Mouse (Mus musculus): Measurements from ENCODE around the gene Dvl2. TPM values are rescaled to one million over a fixed set of nuclear protein-coding genes. Genes with fewer than 3 reads are reported as not detected.
A peak's percentile ranks its signal among the peaks of the same experiment; 100 is the strongest.

The Dvl2 gene
- polyA plus RNA-seq, 1 experiment from 2014 or later = 52.3 TPM

DNA sequence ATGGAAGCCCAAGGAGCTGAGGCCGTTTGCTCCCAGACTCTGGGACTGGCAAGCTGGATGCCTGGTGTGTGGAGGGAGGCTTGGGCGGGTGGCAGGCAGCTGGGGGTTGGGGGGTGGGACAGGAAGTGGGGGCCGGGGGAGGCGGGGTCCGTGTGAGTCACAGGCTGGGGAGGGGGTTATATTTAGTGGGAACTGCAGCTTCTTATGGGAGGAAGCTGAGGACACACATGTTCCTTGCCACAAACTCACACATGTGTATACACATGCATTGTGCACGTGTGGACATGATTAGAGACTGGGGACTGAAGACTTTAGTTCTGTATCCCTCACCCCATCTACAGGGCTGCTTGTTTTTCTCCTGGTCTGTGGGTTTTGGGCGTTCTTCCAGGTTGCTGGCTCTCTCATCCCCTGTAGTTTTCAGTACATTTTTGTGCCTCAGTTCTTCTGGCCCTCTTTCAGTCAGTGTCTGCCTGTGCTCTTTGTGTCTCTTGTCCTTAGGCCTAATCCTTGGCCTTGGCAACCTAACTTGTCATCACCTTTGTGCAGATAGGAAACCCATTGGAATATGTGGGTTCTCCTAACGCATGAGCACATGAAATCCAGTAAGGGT lies 19.7 kb downstream of the Dvl2 start:
- ATAC-seq (ENCODE audit: insufficient number of reproducible peaks, low FRiP score, low TSS enrichment, low read depth) = no peak
- Histone ChIP-seq H3K4me1 (peaks cover 73% of the 10 kb centered on the region), H3K9ac (no peak overlapping the region), H3K27ac (replicated peaks) (peak overlapping the region; percentile 92), H3K36me3 (no peaks in the 10 kb centered on the region), H3K4me3 (replicated peaks) (peak overlapping the region; percentile 54), H3K9me3 (replicated peaks) (no peaks in the 10 kb centered on the region), H3K27me3 (no peaks in the 10 kb centered on the region), H3K4me2 (replicated peaks) (peak overlapping the region; percentile 91)
- WGBS = 11% methylated on average over 8 of the region's 8 CpGs

DNA sequence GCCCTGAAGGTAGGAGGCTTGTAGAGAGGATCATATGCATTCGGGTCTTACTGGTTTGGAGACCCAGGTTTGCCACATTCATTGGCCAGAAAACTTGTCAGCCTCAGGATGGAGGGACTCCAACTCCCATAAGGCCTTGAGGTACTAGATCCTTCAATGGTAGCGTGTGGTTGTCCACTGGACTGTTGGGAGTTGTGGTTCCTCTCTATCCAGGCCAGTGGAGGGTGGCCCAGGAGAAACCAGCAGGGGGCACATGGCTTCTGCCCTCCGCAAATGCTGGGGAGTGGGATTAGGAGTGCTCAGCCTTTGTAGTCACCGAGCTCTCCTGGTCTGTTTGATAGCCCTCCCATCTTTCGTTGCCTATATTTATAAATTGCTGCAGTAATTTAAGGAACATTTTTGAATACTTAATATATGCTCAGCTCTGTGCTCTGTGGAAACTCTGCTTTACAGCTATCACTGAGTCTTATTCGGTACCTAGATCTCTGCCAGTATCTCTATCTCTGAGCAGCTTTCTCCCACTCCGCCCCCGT lies 20.4 kb downstream of the Dvl2 start:
- Histone ChIP-seq H3K27me3 (no peaks in the 10 kb centered on the region), H3K4me2 (replicated peaks) (peak overlapping the region; percentile 91), H3K9me3 (replicated peaks) (no peaks in the 10 kb centered on the region), H3K4me3 (replicated peaks) (peak overlapping the region; percentile 54), H3K9ac (no peak overlapping the region), H3K4me1 (peaks cover 73% of the 10 kb centered on the region), H3K27ac (replicated peaks) (peak overlapping the region; percentile 92), H3K36me3 (no peaks in the 10 kb centered on the region)
- WGBS = under 1% methylated on average over 8 of the region's 8 CpGs
- ATAC-seq (ENCODE audit: insufficient number of reproducible peaks, low FRiP score, low TSS enrichment, low read depth) = peak; percentile 76

DNA sequence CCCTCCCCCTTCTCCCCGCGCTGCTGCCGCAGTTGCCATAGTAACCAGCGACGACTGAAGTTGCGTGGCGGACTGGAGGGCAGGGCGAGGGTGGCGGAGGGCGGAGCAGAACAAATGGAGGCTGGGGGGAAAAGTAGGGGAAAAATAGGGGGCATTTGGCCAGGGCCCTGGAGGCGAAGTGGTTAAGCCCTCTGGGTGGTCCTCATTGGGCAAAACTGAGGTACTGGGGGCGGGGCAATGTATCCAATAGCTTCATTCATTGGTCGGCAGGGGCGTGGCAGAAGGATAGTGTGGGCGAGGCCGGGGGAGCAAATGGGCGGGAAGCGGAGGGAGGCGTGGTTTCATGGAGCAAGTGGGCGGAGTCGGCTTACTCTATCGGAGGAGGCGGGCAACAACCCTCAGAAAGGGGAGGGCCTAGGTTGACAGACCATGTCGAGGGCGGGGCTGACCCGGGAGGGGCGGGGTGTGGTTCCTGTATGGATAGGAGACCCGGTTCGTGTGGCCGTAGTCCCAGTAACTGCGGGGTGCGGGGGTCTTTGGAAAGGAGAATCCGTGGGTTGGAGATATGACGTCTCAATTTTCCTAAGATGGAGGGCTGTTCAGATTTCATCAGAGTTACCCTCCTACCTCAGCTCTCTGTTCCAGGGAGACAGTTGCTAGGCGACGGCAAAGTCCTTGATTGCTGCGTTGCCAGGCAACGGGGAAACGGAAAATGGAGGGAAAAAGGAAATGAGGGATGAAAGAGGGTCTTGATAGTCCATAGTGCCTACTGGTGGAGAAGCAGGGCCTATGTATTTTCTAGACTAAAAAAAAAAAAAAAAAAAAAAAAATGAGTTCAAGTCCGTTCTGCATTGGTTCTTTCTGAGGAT lies 21.1 kb downstream of the Dvl2 start:
- H3K9me3 ChIP-seq (replicated peaks) = no peaks in the 10 kb centered on the region
- no peaks in the 10 kb centered on the region for H3K27me3 ChIP-seq
- no peaks in the 10 kb centered on the region for H3K36me3 ChIP-seq
- H3K4me1 ChIP-seq = peaks cover 80% of the 10 kb centered on the region
- peak overlapping the region; percentile 92 for H3K27ac ChIP-seq (replicated peaks)
- H3K4me3 ChIP-seq (replicated peaks) = peak overlapping the region; percentile 54
- peak; percentile 84 for ATAC-seq (ENCODE audit: insufficient number of reproducible peaks, low FRiP score, low TSS enrichment, low read depth)
- peak overlapping the region; percentile 91 for H3K4me2 ChIP-seq (replicated peaks)
- 1% methylated on average over 40 of the region's 40 CpGs for WGBS
- H3K9ac ChIP-seq = no peak overlapping the region

DNA sequence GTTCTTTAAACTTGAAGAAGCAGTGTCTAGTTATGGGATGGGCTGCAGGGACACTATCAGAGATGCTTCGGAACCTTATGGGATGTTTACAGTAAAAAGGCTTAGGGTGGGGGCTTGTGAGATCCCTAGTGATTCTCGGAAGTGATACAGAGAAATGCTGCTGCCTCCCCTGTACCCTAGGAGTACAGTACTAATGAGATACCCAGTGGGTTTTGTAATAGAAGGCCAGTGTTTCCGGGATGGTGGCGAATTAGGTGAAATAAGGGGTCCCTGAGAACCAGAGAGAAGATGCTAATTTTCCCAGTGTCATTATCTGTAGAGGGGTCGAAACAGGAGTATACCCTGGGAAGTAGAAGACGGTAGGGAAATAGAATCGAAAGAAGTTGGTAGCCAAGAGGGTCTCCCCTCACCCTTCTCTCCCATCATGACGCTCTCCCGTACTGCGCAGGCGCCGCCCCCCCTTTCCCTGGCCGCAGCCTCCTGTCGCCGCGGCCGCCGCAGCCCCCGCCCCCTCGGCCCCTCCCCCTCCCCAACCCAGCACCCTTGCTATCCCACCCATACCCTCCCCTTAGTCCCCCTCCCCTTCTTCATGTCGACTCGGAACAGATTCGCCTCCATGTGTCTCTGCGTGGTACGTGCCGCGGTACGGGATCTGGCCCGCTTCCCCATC lies 23.2 kb downstream of the Dvl2 start:
- 4% methylated on average over 29 of the region's 29 CpGs for WGBS
- Histone ChIP-seq H3K4me3 (replicated peaks) (peak overlapping the region; percentile 37), H3K27ac (replicated peaks) (no peak overlapping the region; the same call in 1 of the 2 replicates), H3K9me3 (replicated peaks) (no peaks in the 10 kb centered on the region), H3K36me3 (no peaks in the 10 kb centered on the region), H3K4me2 (replicated peaks) (peak overlapping the region; percentile 56), H3K4me1 (peaks cover 88% of the 10 kb centered on the region), H3K9ac (0 out of 2 replicates have a peak overlapping the region, but pooled peaks have one; percentile 12), H3K27me3 (no peaks in the 10 kb centered on the region)
- ATAC-seq (ENCODE audit: insufficient number of reproducible peaks, low FRiP score, low TSS enrichment, low read depth) = no peak

DNA sequence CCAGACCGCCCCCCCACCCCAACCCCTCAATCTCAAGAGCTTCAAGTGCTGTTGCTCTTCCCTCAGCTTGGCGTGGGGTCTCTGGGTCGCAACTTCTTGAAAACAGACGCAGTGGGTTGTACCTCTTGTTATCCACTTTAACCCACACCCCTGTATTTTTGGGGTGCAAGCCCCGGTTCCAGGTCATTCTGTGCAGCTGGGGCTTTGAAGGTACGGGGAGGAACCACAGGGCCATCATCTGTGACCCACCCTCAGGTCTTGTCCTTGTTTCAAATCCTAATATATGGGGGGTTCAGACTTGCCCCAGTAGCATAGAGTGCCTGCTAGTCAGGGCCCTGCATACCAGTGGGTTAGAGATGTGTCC lies 23.7 kb downstream of the Dvl2 start:
- Histone ChIP-seq H3K4me3 (replicated peaks) (peak overlapping the region; percentile 37), H3K9me3 (replicated peaks) (no peaks in the 10 kb centered on the region), H3K36me3 (no peaks in the 10 kb centered on the region), H3K27me3 (no peaks in the 10 kb centered on the region), H3K4me1 (peaks cover 88% of the 10 kb centered on the region), H3K27ac (replicated peaks) (no peak overlapping the region; the same call in 1 of the 2 replicates), H3K4me2 (replicated peaks) (peak overlapping the region; percentile 56), H3K9ac (no peak overlapping the region)
- ATAC-seq (ENCODE audit: insufficient number of reproducible peaks, low FRiP score, low TSS enrichment, low read depth) = no peak
- WGBS = 11% methylated on average over 6 of the region's 6 CpGs

DNA sequence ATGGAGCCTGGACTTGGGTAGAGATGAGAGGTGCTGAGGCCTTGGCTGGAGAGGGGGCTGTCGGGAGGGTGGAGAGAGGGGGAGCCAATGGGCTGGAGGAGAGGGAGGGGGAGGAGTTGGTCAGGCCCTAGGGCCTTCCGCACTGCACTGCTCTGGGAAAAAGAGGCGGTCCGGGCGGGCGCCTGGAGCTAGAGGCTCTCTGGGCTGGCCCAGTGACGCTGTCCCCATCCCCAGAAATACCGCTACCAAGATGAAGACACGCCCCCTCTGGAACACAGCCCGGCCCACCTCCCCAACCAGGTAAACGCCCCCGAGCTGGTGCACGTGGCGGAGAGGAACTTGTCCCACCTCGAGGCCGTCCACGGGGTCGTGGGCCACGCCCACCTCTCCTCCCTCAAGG lies 26.3 kb downstream of the Dvl2 start:
- peaks cover 13% of the 10 kb centered on the region for H3K36me3 ChIP-seq
- H3K27ac ChIP-seq (replicated peaks) = peak overlapping the region; percentile 88
- no peaks in the 10 kb centered on the region for H3K9me3 ChIP-seq (replicated peaks)
- peaks cover 74% of the 10 kb centered on the region for H3K4me1 ChIP-seq
- H3K4me2 ChIP-seq (replicated peaks) = peak overlapping the region; percentile 50
- peak overlapping the region; percentile 27 for H3K4me3 ChIP-seq (replicated peaks)
- no peak overlapping the region for H3K9ac ChIP-seq
- H3K27me3 ChIP-seq = no peaks in the 10 kb centered on the region
- WGBS = 4% methylated on average over 19 of the region's 19 CpGs
- peak; percentile 51 for ATAC-seq (ENCODE audit: insufficient number of reproducible peaks, low FRiP score, low TSS enrichment, low read depth)

DNA sequence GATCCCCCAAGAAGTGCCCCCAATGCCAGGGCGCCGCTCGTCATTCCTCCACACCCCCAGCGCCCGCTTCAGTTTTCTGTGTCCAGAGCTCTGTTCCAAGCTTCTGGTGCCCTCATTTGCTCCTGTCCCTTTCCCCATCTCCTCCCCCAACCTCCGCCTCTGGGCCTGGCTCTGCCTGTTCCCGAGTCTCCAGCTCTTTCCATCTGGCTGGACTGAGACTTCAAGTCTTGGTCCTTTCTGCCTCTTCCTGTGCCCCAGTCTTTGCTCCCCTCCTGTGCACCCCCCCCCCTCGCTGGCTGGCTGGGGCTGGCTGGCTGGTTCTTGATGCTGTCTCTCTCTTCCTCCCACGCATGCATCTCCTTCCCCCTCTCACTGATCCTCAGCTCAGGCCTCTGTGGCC lies 27.0 kb downstream of the Dvl2 start:
- Histone ChIP-seq H3K4me3 (replicated peaks) (peak overlapping the region; percentile 27), H3K4me1 (peaks cover 70% of the 10 kb centered on the region), H3K9me3 (replicated peaks) (no peaks in the 10 kb centered on the region), H3K9ac (peak overlapping the region; percentile 15; the same call in 1 of the 2 replicates), H3K36me3 (peaks cover 20% of the 10 kb centered on the region), H3K27ac (replicated peaks) (peak overlapping the region; percentile 88), H3K27me3 (no peaks in the 10 kb centered on the region), H3K4me2 (replicated peaks) (peak overlapping the region; percentile 50)
- 34% methylated on average over 7 of the region's 9 CpGs for WGBS
- no peak for ATAC-seq (ENCODE audit: insufficient number of reproducible peaks, low FRiP score, low TSS enrichment, low read depth)

DNA sequence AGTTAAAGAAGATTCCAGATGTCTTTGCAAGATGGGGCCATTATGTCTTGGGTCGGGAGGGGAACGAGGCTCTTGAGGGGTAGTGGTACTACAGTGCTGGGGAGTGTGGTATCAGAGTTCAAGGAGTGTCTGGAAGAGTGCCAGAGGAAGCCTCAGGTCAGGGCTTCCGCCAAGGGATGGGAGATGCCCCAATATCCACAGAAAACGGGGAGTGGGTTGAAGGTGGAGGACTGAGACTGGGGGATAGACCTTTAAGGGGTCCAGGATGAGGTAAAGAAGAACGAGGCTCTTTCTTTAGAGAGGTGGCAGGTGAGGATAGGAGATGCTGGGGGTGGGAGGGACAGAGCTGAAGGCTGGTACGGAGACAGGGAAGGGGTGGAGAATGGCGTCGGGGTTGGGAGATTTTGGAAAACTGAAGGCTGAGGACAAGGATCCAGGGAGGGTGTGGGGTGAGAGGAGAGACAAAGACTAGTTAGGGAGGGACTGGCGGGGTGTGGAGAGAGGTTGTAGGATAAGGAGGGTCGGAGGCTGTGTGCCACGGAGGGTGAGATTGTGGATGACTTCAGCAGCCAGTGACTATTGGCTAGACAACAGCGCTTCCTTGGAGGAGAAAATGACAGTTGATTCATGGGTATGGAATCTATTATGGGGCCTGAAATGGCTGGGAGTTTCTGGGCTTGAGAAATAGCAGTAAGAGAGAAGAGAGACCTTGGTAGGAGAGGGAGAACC lies 28.2 kb downstream of the Dvl2 start:
- Histone ChIP-seq H3K9me3 (replicated peaks) (no peaks in the 10 kb centered on the region), H3K27ac (replicated peaks) (peak overlapping the region; percentile 88), H3K27me3 (no peaks in the 10 kb centered on the region), H3K4me1 (peaks cover 61% of the 10 kb centered on the region), H3K36me3 (peaks cover 31% of the 10 kb centered on the region), H3K9ac (no peak overlapping the region), H3K4me2 (replicated peaks) (peak overlapping the region; percentile 50), H3K4me3 (replicated peaks) (peak overlapping the region; percentile 32)
- WGBS = 18% methylated on average over 12 of the region's 12 CpGs
- 0 out of 2 replicates have a peak, but pooled peaks have one; percentile 11 for ATAC-seq (ENCODE audit: insufficient number of reproducible peaks, low FRiP score, low TSS enrichment, low read depth)

DNA sequence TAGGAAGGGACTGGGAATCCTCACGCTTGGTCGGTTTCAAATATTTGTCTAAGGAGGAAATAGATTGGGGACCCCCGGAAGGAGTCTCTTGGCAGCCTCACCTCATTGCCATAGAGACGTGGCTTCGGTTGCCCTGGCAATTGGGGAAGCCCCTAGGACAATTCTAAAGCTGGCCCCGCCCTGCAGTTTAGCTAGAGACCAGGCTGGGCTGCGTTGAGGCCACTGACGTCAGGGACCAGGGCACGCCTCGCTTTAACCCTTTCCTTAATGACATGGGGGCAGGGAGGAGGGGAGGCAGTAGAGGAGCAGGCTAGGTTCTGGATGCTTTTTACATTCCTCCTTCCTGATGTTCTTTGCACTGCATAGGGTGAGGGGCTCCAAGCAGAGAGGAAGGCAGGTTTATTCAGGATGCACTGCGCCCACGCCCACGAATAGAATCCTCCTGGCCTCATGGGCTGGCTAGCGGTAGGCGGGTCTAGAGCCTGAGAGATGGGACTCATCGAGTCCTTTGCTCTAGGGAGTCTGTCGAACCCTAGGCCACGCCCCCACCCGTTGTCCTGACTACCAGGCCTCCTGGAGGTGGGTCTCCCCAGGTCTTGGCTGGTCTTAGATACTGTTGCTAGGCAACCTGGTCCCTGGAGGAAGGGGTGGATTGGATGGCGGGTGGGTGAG lies 28.9 kb downstream of the Dvl2 start:
- Histone ChIP-seq H3K4me3 (replicated peaks) (peak overlapping the region; percentile 32), H3K9me3 (replicated peaks) (no peaks in the 10 kb centered on the region), H3K36me3 (peaks cover 34% of the 10 kb centered on the region), H3K4me2 (replicated peaks) (peak overlapping the region; percentile 50), H3K27me3 (no peaks in the 10 kb centered on the region), H3K4me1 (peaks cover 56% of the 10 kb centered on the region), H3K27ac (replicated peaks) (peak overlapping the region; percentile 88), H3K9ac (no peak overlapping the region)
- 3% methylated on average over 20 of the region's 20 CpGs for WGBS
- ATAC-seq (ENCODE audit: insufficient number of reproducible peaks, low FRiP score, low TSS enrichment, low read depth) = peak; percentile 85

DNA sequence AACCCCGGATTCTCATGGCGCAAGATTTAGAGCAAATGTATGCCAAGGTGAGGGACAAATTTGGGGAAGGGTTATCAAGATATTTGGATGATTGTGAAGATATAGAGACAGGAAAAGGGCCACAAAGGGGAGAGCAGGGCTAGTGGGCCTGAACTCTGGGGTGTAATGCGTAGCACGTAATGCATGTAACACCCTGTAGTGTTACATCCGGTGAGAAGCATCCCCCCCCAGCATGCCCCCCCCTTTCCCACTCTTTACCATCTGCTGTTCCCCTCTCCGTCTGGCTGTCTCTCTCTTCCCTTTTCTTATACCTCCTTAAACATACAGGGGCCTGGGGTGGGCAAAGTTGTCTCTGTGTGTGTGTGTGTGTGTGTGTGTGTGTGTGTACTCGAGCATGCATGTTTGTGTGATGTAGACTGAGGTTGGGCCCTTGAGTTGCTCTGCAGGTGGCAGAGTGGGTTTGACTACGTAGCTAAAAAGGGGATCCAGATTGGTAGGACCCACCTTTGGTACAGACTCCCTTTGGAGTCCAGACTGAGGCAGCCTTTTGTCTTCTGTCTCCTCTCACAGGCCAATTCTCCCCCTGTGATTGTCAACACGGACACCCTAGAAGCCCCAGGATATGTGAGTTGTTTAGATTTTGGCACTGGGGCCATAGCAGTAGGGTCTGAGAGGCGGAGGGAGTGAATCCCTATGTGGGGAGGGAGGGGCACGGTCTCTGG lies 29.6 kb downstream of the Dvl2 start:
- Histone ChIP-seq H3K9me3 (replicated peaks) (no peaks in the 10 kb centered on the region), H3K27me3 (no peaks in the 10 kb centered on the region), H3K4me1 (peaks cover 50% of the 10 kb centered on the region), H3K4me2 (replicated peaks) (peak overlapping the region; percentile 50), H3K9ac (no peak overlapping the region), H3K36me3 (peaks cover 40% of the 10 kb centered on the region), H3K4me3 (replicated peaks) (peak overlapping the region; percentile 32), H3K27ac (replicated peaks) (peak overlapping the region; percentile 88)
- WGBS = 49% methylated on average over 11 of the region's 11 CpGs
- no peak for ATAC-seq (ENCODE audit: insufficient number of reproducible peaks, low FRiP score, low TSS enrichment, low read depth)

All from embryonic facial prominence, embryonic 15.5 days (tissue).